Comparison of ENCODE assay signal across 8 mouse cellular contexts in the genomic region with DNA sequence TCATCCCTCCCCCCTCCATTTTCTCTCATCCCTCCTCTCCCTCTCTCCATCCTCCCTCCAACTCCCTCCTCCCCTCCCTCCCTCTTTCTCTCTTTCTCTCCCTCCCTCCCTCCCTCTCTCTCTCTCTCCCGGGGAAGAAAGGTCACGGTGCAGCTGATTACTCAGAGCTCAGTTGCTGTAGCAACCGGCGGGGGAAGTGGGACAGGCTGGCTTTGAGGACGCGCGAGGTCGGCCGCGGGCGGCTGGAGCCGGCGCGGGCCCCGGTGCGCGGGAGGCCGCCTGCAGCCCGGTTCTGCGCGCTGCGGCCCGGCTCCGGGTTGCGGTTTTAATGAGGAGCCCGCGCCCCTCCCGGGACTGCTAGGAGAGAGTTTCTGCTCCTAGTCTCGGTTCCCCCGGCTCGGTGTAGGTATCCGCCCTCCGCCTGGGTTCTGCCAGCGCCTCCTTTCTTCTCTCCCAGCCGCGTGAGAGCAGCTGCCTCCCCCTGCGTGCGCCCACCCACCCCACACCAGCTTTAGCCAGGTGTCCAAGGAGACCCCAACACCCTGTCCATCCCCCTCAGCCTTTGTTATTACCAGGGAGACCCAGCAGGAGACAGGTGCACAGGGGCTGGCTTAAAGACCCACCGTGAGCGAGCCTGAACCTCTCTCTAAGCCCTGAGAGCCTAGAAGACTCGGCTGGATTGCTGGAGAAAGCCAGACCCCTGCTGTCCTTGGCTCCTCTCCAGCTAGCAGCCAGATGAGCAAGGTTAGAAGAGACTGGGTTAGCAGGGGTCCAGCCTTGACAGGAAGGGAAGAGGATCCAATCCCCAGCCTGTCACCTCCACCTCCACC.
DNase-seq lines count a peak whose midpoint lies in the region; ATAC-seq and TF ChIP-seq lines count a peak whose summit lies in the region.

No protein-coding gene starts in this region.

- DNase-seq in CD4-positive, CD25-positive, alpha-beta regulatory T cell, adult 2 months (ENCODE audit: low read depth, low spot score) = peak; percentile 86
- peak; percentile 98 for DNase-seq in brain, embryonic 14.5 days (ENCODE audit: low read depth)
- DNase-seq in heart, postnatal 25 days (ENCODE audit: low spot score) = peak; percentile 77
- DNase-seq in layer of hippocampus, adult 2 months (ENCODE audit: low spot score in 2 of 2) = peak; percentile 75 to 90
- peak; percentile 90 for DNase-seq in ovary, adult 18-20 months (ENCODE audit: low spot score)
- peak; percentile 81 for DNase-seq in thymus, adult 2 months

- H3K4me1 ChIP-seq in forebrain, embryonic 15.5 days = peaks cover 53% of the 10 kb centered on the region
- peaks cover 40% of the 10 kb centered on the region for H3K4me1 ChIP-seq in lung, embryonic 16.5 days (replicated peaks; ENCODE audit: control insufficient read depth, insufficient read depth, low read length)
- H3K4me1 ChIP-seq in thymus, adult 2 months (replicated peaks; ENCODE audit: control insufficient read depth, insufficient read depth, low read length) = peaks cover 46% of the 10 kb centered on the region

- peak; percentile 49 for TF ChIP-seq POLR2A in brain, embryonic 14.5 days (IDR thresholded peaks at IDR 0.05; ENCODE audit: borderline replicate concordance, extremely low read depth, insufficient read depth, insufficient read length, poor library complexity, severe bottlenecking)
- peak; percentile 76 for TF ChIP-seq POLR2A in thymus, adult 2 months (IDR thresholded peaks at IDR 0.05; ENCODE audit: control insufficient read depth, extremely low read depth, insufficient read depth, low read length, poor library complexity)

- no peaks in the 10 kb centered on the region for H3K9me3 ChIP-seq in forebrain, embryonic 15.5 days
- peaks cover 3% of the 10 kb centered on the region for H3K9me3 ChIP-seq in lung, embryonic 16.5 days (ENCODE audit: control insufficient read depth, low read length)

- H3K36me3 ChIP-seq in forebrain, embryonic 15.5 days = no peaks in the 10 kb centered on the region
- no peaks in the 10 kb centered on the region for H3K36me3 ChIP-seq in lung, embryonic 16.5 days (ENCODE audit: control insufficient read depth, insufficient read depth, low read length)
- H3K36me3 ChIP-seq in thymus, adult 2 months (ENCODE audit: control insufficient read depth, insufficient read depth, low read length) = no peaks in the 10 kb centered on the region

- H3K27ac ChIP-seq in forebrain, embryonic 15.5 days (replicated peaks) = peak overlapping the region; percentile 100
- H3K27ac ChIP-seq in layer of hippocampus, adult 2 months = peak overlapping the region; percentile 100
- H3K27ac ChIP-seq in lung, embryonic 16.5 days (ENCODE audit: low read length) = peak overlapping the region; percentile 98
- H3K27ac ChIP-seq in thymus, adult 2 months (ENCODE audit: control insufficient read depth, insufficient read depth, low read length) = peak overlapping the region; percentile 98

- no peaks in the 10 kb centered on the region for H3K27me3 ChIP-seq in forebrain, embryonic 15.5 days
- H3K27me3 ChIP-seq in lung, embryonic 16.5 days (ENCODE audit: control insufficient read depth, insufficient read depth, low read depth, low read length) = no peaks in the 10 kb centered on the region
- H3K27me3 ChIP-seq in thymus, adult 2 months (ENCODE audit: control insufficient read depth, insufficient read depth, low read length) = no peaks in the 10 kb centered on the region

- intact Hi-C loops in heart, postnatal 25 days (cut with DNase I) = no loop called here

- H3K4me2 ChIP-seq in forebrain, embryonic 15.5 days (replicated peaks) = peak overlapping the region; percentile 67
- H3K4me2 ChIP-seq in lung, embryonic 16.5 days (ENCODE audit: low read depth, low read length) = peak overlapping the region; percentile 80

- WGBS in forebrain, embryonic 15.5 days = under 1% methylated on average over 41 of the region's 41 CpGs
- 1% methylated on average over 41 of the region's 41 CpGs for WGBS in lung, embryonic 16.5 days
- 1% methylated on average over 41 of the region's 41 CpGs for WGBS in thymus, adult 2 months

- TF ChIP-seq CTCF in brain, embryonic 14.5 days (IDR thresholded peaks at IDR 0.05; ENCODE audit: borderline replicate concordance, extremely low read depth, insufficient read depth, insufficient read length) = no peak
- TF ChIP-seq CTCF in layer of hippocampus, adult 2 months (conservative IDR thresholded peaks at IDR 0.05) = 0 out of 2 replicates have a peak, but pooled peaks have one; percentile 22
- peak; percentile 57; the same call in 1 of the 2 replicates for TF ChIP-seq CTCF in thymus, adult 2 months (IDR thresholded peaks at IDR 0.05; ENCODE audit: borderline replicate concordance, control insufficient read depth, extremely low read depth, insufficient read depth, low read length, poor library complexity)

- peak overlapping the region; percentile 39 for H3K4me3 ChIP-seq in forebrain, embryonic 15.5 days
- H3K4me3 ChIP-seq in layer of hippocampus, adult 2 months = peak overlapping the region; percentile 57
- H3K4me3 ChIP-seq in lung, embryonic 16.5 days (ENCODE audit: low read length) = peak overlapping the region; percentile 48
- peak overlapping the region; percentile 42 for H3K4me3 ChIP-seq in thymus, adult 2 months (ENCODE audit: control insufficient read depth, insufficient read depth, low read length)

- ATAC-seq in forebrain, embryonic 15.5 days (replicated peaks) = peak; percentile 79
- ATAC-seq in lung, embryonic 16.5 days (ENCODE audit: low read depth) = peak; percentile 81

- peak overlapping the region; percentile 67 for H3K9ac ChIP-seq in forebrain, embryonic 15.5 days (replicated peaks)
- H3K9ac ChIP-seq in lung, embryonic 16.5 days (ENCODE audit: low read length) = peak overlapping the region; percentile 80

Comparison
In these comparisons a context has a peak if more than half of its experiments do, and no peak if none do; other contexts are left out.
1. Peak in every context shown above with its lines: DNase-seq, ATAC-seq, H3K4me3 ChIP-seq and H3K27ac ChIP-seq.